Comparison of ENCODE assay signal across 8 mouse cellular contexts in the genomic region with DNA sequence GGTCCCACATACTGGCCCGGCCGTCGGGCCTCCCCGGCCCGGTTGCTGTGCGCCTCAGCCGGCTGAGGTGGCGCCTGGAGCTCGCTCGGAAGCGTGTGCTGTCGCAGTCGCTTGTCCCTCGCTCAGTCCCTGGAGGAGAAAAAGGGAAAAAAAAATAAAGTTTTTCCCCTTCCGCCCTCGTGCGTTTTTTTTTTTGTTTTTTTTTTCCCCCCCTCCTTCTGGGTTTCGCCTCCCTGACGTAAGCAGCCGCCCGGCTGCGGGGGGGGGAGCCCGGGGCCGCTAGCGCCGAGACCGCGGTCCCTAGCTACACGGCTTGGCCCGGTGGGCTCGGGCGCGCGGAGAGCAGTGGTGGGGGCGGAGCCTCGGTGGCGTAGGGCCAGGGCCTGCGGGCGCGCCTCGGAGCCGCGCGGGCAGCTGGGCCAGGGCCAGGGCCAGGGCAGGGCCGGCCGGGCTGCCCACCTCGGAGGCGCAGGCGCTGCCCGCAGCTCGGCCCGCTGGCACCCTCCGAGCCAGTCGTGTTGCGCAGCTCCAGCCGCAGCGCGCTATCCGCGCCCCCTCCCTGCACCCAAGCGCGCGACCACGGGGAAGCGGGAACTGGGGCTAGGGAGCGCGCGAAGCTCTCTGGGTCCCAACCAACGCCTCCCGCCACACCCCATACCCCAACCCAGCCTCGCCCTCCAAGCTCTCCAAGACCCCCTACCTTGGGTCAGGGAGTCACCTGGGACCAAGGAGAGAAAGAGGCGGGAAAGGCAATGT. TPM values are rescaled to one million over a fixed set of nuclear protein-coding genes. Genes with fewer than 3 reads are reported as not detected.
A peak's percentile ranks its signal among the peaks of the same experiment; 100 is the strongest.
DNase-seq lines count a peak whose midpoint lies in the region; ATAC-seq and TF ChIP-seq lines count a peak whose summit lies in the region.

No protein-coding gene starts in this region.

- H3K36me3 ChIP-seq in ES-Bruce4 (ENCODE audit: control insufficient read depth, insufficient read depth, low read length, poor library complexity, severe bottlenecking) = peaks cover 9% of the 10 kb centered on the region; the same call in 1 of the 2 replicates
- H3K36me3 ChIP-seq in forebrain, embryonic 14.5 days (ENCODE audit: control insufficient read depth, insufficient read depth, low read length) = no peaks in the 10 kb centered on the region

- peak overlapping the region; percentile 99 for H3K4me2 ChIP-seq in forebrain, embryonic 14.5 days (ENCODE audit: low read length)

- TF ChIP-seq POLR2A in ES-Bruce4 (IDR thresholded peaks at IDR 0.05; ENCODE audit: insufficient read depth, low read length) = no peak

- H3K27ac ChIP-seq in ES-Bruce4 (ENCODE audit: insufficient read depth, low read length) = peak overlapping the region; percentile 11; the same call in 1 of the 2 replicates
- H3K27ac ChIP-seq in forebrain, embryonic 14.5 days (ENCODE audit: low read depth, low read length) = no peak overlapping the region

- no peaks in the 10 kb centered on the region for H3K27me3 ChIP-seq in ES-Bruce4 (ENCODE audit: control insufficient read depth, insufficient read depth, low read length, poor library complexity, severe bottlenecking)
- peaks cover 26% of the 10 kb centered on the region for H3K27me3 ChIP-seq in forebrain, embryonic 14.5 days (replicated peaks; ENCODE audit: control insufficient read depth, insufficient read depth, low read length)

- peak overlapping the region; percentile 91 for H3K9ac ChIP-seq in ES-Bruce4 (ENCODE audit: low read depth, poor library complexity, severe bottlenecking)
- H3K9ac ChIP-seq in forebrain, embryonic 14.5 days (ENCODE audit: low read length) = peak overlapping the region; percentile 60

- peaks cover 2% of the 10 kb centered on the region for H3K4me1 ChIP-seq in ES-Bruce4 (ENCODE audit: control insufficient read depth, insufficient read depth, low read length)
- peaks cover 13% of the 10 kb centered on the region for H3K4me1 ChIP-seq in forebrain, embryonic 14.5 days (ENCODE audit: control insufficient read depth, insufficient read depth, low read length)

- peak overlapping the region; percentile 89 for H3K4me3 ChIP-seq in ES-Bruce4 (ENCODE audit: low read depth, low read length)
- peak overlapping the region; percentile 51 for H3K4me3 ChIP-seq in forebrain, embryonic 14.5 days (ENCODE audit: low read depth, low read length)

- ATAC-seq in forebrain, embryonic 14.5 days = peak; percentile 80
- peak; percentile 38 to 40; a peak in 2 of 4 replicates for ATAC-seq in hematopoietic stem cell, adult 5-6 weeks (replicated peaks in 1 of 2; ENCODE audit: insufficient read depth in 1 of 2, low FRiP score in 2 of 2, low TSS enrichment in 1 of 2, low read depth in 1 of 2, poor library complexity in 2 of 2, severe bottlenecking in 2 of 2)

- no peak for TF ChIP-seq CTCF in ES-Bruce4 (IDR thresholded peaks at IDR 0.05; ENCODE audit: low read depth, low read length)

- DNase-seq in adrenal gland, adult 8-10 months = peak; percentile 39
- peak; percentile 63 for DNase-seq in forebrain, embryonic 14.5 days (ENCODE audit: low spot score)
- peak; percentile 56 for DNase-seq in layer of hippocampus, postnatal 14 days (ENCODE audit: low spot score in 2 of 2)
- DNase-seq in lung, postnatal 36 days = peak; percentile 62
- peak; percentile 45 for DNase-seq in right cerebral cortex, postnatal 25 days
- DNase-seq in T-cell, adult 2 months (ENCODE audit: low spot score) = no peak

- H3K9me3 ChIP-seq in ES-Bruce4 (replicated peaks; ENCODE audit: control insufficient read depth, insufficient read depth, low read length, poor library complexity, severe bottlenecking) = no peaks in the 10 kb centered on the region
- H3K9me3 ChIP-seq in forebrain, embryonic 14.5 days (replicated peaks; ENCODE audit: control insufficient read depth, low read length) = no peaks in the 10 kb centered on the region

- WGBS in forebrain, embryonic 14.5 days = under 1% methylated on average over 67 of the region's 72 CpGs

- TF ChIP-seq EP300 in ES-Bruce4 (IDR thresholded peaks at IDR 0.05; ENCODE audit: insufficient read depth, low read depth, low read length) = no peak

RNA-seq across cellular contexts. Expression of gene Abr, which starts 1.3 kb away (rescaled TPM):
- polyA plus RNA-seq in ES-Bruce4 (2011; ENCODE audit: insufficient read depth, insufficient read length, low read depth, missing spikeins) = 28.1 and 30.6 TPM in 2 replicates
- 100 to 1,000 TPM in 2 of 4 experiments, 10 to 100 TPM in 2; 69.2 to 138 (median 95.9) TPM for total RNA-seq in adrenal gland, adult 8-10 months (2022)
- 88.8 and 105 TPM in 2 replicates for polyA plus RNA-seq in forebrain, embryonic 14.5 days (2014; fragmentation: Nextera tagmentation; extraction: Ambion mirVana)
- total RNA-seq in hematopoietic stem cell, adult 5-6 weeks (2017) = 52.9 and 68.3 TPM in 2 replicates
- 100 to 1,000 TPM; 412 to 440 TPM for total RNA-seq in layer of hippocampus, postnatal 14 days (2021)

RNA-seq across cellular contexts. Expression of gene Bhlha9, which starts 48.9 kb away (rescaled TPM):
- polyA plus RNA-seq in ES-Bruce4 (2011; ENCODE audit: insufficient read depth, insufficient read length, low read depth, missing spikeins) = not detected in 2 replicates
- not detected for total RNA-seq in adrenal gland, adult 8-10 months (2022)
- 0.47 and 0.48 TPM in 2 replicates for polyA plus RNA-seq in forebrain, embryonic 14.5 days (2014; fragmentation: Nextera tagmentation; extraction: Ambion mirVana)
- total RNA-seq in hematopoietic stem cell, adult 5-6 weeks (2017) = not detected in 2 replicates
- 1 to 10 TPM; 4.6 to 5.4 TPM for total RNA-seq in layer of hippocampus, postnatal 14 days (2021)

RNA-seq across cellular contexts. Expression of gene Trarg1, which starts 56.2 kb away (rescaled TPM):
- polyA plus RNA-seq in ES-Bruce4 (2011; ENCODE audit: insufficient read depth, insufficient read length, low read depth, missing spikeins) = not detected in 2 replicates
- 10 to 100 TPM; 15.3 to 88.2 (median 29.8) TPM for total RNA-seq in adrenal gland, adult 8-10 months (2022)
- 0.23 and 0.31 TPM in 2 replicates for polyA plus RNA-seq in forebrain, embryonic 14.5 days (2014; fragmentation: Nextera tagmentation; extraction: Ambion mirVana)
- not detected in 2 replicates for total RNA-seq in hematopoietic stem cell, adult 5-6 weeks (2017)
- under 1 TPM; 0.60 to 0.71 TPM for total RNA-seq in layer of hippocampus, postnatal 14 days (2021)

Comparison
In these comparisons a context has a peak if more than half of its experiments do, and no peak if none do; other contexts are left out.
1. RNA of gene Trarg1, which starts 56.2 kb away (total RNA-seq): 15.3 to 88.2 TPM in adrenal gland, adult 8-10 months; 0.60 to 0.71 TPM in layer of hippocampus, postnatal 14 days and not detected in hematopoietic stem cell, adult 5-6 weeks; every median in the first group is over 4 times any median in the second.